Mouse (Mus musculus) T-helper 17 cell (primary cell): Measurements from ENCODE around the gene Plekha5.
"Not testable (repeated sequence)": the region's sequence is repeated elsewhere in the genome, so short reads cannot be mapped to it uniquely, and the experiment has no call there.

Experiments
- in situ Hi-C, 2 experiments: fragments of 300-600 bp; cut with MboI, MseI; formaldehyde crosslinking; loops; 1 replicate in 1 of 2; 2 replicates in 1 of 2; pipeline ENCODE4 v1.15.1; 2025; ENCODE audit warnings: high pct_unique_total_duplicates in 2 of 2

Plekha5 gene

DNA sequence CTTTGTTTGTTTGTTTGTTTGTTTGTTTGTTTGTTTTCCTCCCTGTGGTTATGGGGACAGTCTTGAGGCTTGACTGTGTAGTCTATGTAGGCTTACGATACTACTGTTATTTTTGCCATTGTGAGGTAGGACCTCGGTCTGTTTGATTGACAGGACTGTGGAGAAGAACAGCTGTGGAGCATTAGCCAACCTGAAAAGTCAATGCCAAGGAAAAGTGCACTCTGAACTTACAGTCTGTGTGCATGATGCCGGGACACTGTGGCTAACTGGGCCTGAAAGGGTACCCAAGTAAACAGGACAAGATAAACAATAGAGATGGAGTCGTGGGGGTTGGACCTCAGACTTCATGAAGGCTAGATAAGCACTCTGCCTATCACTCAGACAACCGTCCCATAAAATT is 98.0 kb downstream of the Plekha5 start:
- in situ Hi-C loops, result no loop called here

- in situ Hi-C loops, result no loop called here
Measured at GRCm38 (mm10) chr6:140523600-140523999, 99.7 kb downstream of the Plekha5 start.

DNA sequence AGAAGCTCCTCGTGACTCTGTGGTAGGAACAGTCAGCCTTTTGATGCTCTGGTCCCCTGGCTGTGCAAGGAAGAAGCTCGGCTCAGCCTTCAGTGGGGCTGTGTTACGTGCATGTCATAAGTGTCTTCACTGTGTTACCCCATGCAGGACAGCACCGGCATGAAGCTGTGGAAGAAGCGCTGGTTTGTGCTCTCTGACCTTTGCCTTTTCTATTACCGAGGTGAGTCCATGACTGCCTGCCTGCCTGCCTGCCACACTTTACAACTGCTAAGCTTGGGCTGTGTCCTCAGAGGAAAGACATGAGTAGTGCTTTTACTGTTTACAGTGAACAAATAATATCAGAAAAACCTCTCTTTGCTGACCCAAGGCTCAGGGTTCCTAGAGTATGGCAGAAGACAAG is 104.6 kb downstream of the Plekha5 start:
- in situ Hi-C loops, result no loop called here

DNA sequence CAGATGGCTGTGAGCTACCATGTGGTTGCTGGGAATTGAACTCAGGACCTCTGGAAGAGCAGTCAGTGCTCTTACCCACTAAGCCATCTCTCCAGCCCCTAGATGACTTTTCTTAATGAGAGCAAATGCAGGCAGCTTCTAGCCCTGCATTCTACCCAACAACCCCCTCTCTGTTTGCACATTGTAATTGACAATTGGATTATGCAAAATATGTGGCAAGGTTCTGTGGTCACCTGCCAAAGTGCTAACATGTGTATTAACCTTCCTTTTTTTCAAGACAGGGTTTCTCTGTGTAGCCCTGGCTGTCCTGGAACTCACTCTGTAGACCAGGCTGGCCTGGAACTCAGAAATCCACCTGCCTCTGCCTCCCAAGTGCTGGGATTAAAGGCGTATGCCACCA is 109.0 kb downstream of the Plekha5 start:
- in situ Hi-C loops, result not testable (repeated sequence)

DNA sequence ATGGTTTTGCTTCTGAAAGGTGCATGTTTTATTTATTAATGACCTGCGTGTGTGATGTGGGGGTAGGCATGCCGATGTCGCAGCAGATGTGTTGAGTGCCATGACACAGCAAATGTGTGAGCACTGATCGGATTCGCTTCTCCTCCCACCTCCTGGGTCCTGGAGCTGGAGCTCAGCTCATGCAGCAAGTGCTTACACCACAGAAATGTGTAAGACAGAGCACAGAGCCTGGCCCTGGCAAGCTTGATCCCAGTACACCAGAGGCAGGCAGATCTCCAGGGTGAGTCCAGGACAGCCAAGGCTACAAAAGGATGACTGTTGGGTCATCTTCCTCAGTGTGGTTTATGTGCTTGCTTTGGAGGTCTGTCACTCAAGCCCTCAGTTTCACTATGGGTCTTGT is 109.8 kb downstream of the Plekha5 start:
- in situ Hi-C loops, result no loop called here

DNA sequence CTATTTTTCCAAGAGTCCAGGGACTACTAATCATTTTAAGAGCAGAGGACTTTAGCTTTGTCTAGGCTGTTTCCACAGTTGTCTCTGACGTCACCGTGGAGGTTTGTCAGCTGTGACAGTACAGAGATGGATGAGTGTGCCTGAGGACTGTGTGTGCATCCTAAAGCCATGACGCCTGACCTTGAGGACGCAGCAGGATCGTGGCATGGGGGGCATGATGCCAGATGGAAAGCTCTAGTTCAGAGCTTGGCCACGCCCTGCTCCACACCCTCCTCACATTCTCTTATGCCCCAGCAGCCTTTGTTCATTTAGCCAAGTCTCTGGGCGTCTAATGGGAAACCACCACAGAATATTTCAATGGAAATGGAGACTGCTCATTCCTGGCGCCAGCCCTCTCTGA is 111.7 kb downstream of the Plekha5 start:
- in situ Hi-C loops, result no loop called here

DNA sequence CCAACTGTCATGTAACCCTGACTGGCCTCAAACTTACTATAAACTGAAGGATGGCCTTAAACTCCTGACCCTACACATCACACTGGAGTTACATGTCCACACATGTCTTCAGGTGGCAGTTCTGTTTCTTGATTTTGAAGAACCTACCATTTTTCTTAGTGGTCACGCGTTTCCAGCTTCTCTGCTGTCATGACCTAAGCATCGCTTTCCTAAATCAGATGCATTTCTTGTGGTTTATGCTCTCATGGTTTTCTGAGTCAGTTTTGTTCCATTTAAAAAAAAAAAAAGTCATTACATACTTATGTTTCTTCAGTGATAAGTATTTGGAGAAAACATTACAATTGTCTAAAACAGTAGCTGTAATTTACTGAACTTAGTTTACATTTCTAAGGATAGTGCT is 118.1 kb downstream of the Plekha5 start:
- in situ Hi-C loops, result no loop called here

- in situ Hi-C loops, result no loop called here
Measured at GRCm38 (mm10) chr6:140543005-140543794, 119.3 kb downstream of the Plekha5 start.

- in situ Hi-C loops, result no loop called here
Measured at GRCm38 (mm10) chr6:140546095-140546494, 122.2 kb downstream of the Plekha5 start.

- in situ Hi-C loops, result no loop called here
Measured at GRCm38 (mm10) chr6:140546648-140547201, 122.9 kb downstream of the Plekha5 start.

DNA sequence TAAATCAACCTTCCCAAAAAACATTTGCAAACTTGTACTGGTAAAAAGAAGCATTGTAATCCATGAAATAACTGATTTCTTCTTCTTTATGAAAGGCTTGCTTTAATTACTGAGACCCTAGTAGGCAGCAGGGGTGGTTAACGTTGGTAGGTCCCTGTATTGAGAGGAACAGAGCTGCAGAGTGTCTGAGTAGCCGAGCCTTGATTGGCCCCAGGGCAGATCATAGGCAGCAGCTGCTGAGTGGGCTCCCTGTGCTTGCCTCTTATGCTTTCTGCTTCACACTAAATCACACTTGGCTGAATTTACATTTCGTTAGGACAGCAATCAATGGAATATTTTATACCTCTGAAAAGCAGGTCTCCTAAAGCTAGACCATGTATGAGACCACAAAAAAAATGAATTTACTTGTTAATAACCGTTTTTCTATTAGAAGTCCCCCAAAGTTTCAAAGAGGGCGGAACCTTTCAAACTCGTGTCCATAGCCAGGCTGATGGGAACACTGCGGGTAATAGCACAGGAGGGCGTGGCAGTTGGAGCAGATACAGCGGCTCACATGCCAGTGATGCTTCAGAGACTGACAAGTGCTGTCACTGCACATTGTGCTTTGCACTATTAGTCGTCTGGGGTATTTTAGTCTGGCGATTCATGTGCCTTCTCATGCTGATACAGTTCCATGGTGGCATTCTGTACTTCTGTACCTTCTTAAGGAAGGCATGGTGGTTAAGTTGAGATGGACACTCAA is 123.5 kb downstream of the Plekha5 start:
- in situ Hi-C loops, result no loop called here

DNA sequence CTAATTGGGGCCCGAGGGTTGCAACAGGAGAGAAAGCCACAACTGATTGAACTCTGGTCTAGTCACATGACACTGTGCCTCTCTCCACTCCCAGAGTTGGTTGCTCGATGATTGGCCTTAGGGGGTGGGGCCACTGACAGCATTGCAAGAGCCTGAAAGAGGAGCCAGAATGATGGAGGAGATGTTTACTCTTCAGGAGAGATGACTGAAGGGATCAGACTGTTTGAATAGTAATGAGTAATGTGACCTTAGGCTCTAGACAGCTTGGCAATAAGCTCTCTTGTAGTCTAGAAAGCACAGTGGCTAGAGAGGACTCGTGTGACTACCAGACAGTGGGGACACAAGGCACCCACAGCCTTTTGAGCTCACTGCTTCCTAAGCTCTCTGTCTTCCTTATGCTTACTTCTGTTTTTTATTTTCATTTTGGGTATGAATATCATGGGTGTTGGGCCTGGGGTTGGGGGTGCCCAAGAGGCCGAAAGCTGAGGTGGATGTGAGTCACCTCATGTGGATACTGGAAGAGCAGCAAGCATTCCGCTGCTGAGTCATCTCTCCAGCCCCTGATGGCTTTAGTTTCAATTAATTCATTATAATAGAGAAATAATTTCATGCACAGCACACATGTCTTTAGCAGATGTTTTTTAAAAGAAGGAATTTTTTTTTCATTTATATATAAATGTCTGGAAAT is 124.4 kb downstream of the Plekha5 start:
- in situ Hi-C loops, result no loop called here

DNA sequence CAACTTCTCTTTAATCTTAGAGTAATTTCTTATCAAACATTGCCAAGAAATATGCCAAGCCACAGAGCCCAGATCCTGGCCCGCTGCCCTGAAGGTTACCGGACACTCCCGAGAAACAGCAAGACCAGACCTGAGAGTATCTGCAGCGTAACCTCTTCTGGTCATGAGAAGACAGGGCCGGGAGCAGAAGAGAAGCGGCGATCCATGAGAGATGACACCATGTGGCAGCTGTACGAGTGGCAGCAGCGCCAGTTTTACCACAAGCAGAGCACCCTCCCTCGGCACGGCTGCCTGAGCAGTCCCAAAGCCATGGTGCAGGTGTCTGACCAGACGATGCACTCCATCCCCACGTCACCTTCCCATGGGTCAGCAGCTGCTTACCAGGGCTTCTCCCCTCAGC is 126.9 kb downstream of the Plekha5 start:
- in situ Hi-C loops, result no loop called here

DNA sequence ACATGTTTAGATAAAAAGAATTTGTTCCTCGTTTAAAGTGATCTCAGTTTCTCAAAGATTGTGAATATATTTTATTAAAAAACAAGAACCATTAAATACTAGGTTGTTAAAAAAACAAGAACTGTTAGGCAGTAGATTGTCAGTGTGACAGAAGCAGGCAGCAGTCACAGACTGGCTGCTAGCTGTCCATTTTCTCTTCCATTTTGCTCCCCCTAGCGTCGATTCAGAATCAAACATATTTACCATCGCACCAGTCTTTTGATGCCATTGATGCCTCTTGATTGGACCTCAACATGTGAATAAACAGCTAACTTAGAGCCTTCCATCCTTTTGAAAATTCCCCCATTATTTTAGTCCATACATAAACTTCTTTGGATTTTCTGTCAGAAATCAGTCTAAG is 130.4 kb downstream of the Plekha5 start:
- in situ Hi-C loops, result no loop called here

- in situ Hi-C loops, result no loop called here
Measured at GRCm38 (mm10) chr6:140559411-140559810, 135.6 kb downstream of the Plekha5 start.

GRCm38 (mm10) chr6:140561151-140561916 is 137.5 kb downstream of the Plekha5 start:
- in situ Hi-C loops, result loop anchor here in 1 of 2 experiments (5.0 kb wide), 1 partner anchor 71 kb away; no protein-coding TSS in a partner anchor

- in situ Hi-C loops, result loop anchor here in 1 of 2 experiments (5.0 kb wide), 1 partner anchor 70 kb away; no protein-coding TSS in a partner anchor
Measured at GRCm38 (mm10) chr6:140561917-140562590, 138.2 kb downstream of the Plekha5 start.

GRCm38 (mm10) chr6:140567199-140567598 is 143.3 kb downstream of the Plekha5 start:
- in situ Hi-C loops, result no loop called here

- in situ Hi-C loops, result no loop called here
Measured at GRCm38 (mm10) chr6:140567897-140568296, 144.0 kb downstream of the Plekha5 start.

DNA sequence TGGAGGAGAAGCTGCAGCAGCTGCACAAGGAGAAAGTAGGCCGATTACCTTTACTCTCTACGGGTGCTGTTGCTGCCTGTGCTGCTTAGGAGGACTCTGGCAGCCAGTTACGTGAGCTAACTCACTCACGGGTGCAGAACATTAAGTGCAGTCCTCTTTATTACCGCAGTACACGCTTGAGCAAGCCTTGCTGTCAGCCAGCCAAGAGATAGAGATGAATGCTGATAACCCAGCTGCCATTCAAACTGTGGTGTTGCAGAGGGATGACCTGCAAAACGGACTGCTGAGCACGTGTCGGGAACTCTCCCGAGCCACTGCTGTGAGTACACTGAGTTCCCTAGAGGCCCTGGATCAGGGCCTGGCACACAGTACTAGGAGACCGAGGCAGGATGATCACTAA is 146.3 kb downstream of the Plekha5 start:
- in situ Hi-C loops, result no loop called here

DNA sequence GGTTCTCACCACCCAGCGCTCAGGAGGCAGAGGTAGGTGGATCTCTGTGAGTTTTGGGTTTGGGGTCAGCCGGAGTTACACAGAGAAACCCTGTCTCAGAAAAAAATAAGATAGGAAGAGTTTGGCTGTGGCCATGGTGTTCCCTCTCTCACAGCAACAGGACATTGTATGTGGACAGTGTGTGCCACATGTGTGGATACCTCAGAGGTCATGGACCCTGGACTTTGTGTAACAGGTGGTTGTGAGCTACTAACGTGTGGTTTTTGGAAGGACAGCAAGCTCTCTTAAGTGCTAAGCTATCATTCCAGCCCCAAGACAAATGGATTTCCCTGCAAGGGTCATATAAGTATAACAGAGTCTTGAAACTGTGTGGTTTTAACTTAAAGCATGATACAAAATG is 151.1 kb downstream of the Plekha5 start:
- in situ Hi-C loops, result no loop called here
